Mouse (Mus musculus): ENCODE data around the gene Zyx. TPM values are rescaled to one million over a fixed set of nuclear protein-coding genes. Genes with fewer than 3 reads are reported as not detected.
A peak's percentile ranks its signal among the peaks of the same experiment; 100 is the strongest.

Gene Zyx
- polyA plus RNA-seq, 1 experiment from 2014 or later: 60.5 TPM

- TF ChIP-seq EP300 (optimal IDR thresholded peaks at IDR 0.05) (no peak), CTCF (IDR thresholded peaks at IDR 0.05; ENCODE audit: low read depth) (no peak)
- no peak for ATAC-seq (ENCODE audit: low FRiP score, low TSS enrichment)
- no peak overlapping the region for H3K27ac ChIP-seq (replicated peaks)
- H3K9ac ChIP-seq (ENCODE audit: low read length): no peak overlapping the region
- no peak overlapping the region for H3K4me2 ChIP-seq (replicated peaks; ENCODE audit: low read depth)
- H3K36me3 ChIP-seq (ENCODE audit: control insufficient read depth, insufficient read depth, low read length): no peaks in the 10 kb centered on the region
- no peaks in the 10 kb centered on the region for H3K27me3 ChIP-seq (ENCODE audit: control insufficient read depth, insufficient read depth, low read length)
- H3K4me1 ChIP-seq (replicated peaks; ENCODE audit: control insufficient read depth, insufficient read depth): no peaks in the 10 kb centered on the region; the same call in 1 of the 2 replicates
- no peak for DNase-seq (ENCODE audit: low spot score)
- no peaks in the 10 kb centered on the region for H3K9me3 ChIP-seq (ENCODE audit: control insufficient read depth, low read length)
- 86% methylated on average over 5 of the region's 5 CpGs for WGBS
- no peak overlapping the region for H3K4me3 ChIP-seq (ENCODE audit: low read depth, low read length)
Observed at GRCm38 (mm10) chr6:42383360-42383759, 33.9 kb downstream of the Zyx start.

DNA sequence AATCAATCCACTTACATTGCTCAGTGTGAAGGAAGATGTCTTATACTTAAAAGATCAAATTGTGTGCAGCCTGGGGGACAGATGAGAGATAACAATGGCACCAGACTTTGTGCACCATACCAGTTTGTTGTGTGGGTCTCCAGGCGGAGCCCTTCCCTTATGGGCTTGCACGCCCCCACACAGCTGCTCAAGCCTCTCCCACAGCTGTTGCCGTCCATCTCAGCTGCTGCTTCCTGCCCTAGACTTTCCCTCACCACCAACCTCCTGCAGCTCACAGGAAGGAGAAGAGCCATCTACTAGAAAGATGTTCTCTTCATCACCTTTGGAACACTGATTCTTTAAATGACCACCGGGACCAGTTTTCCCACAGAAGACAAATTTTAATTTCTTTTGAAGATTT lies 36.2 kb downstream of the Zyx start:
- Histone ChIP-seq H3K27ac (replicated peaks) (no peak overlapping the region), H3K4me2 (replicated peaks; ENCODE audit: low read depth) (no peak overlapping the region), H3K4me3 (ENCODE audit: low read depth, low read length) (no peak overlapping the region), H3K9me3 (ENCODE audit: control insufficient read depth, low read length) (no peaks in the 10 kb centered on the region), H3K36me3 (ENCODE audit: control insufficient read depth, insufficient read depth, low read length) (no peaks in the 10 kb centered on the region), H3K27me3 (ENCODE audit: control insufficient read depth, insufficient read depth, low read length) (no peaks in the 10 kb centered on the region), H3K9ac (ENCODE audit: low read length) (no peak overlapping the region), H3K4me1 (replicated peaks; ENCODE audit: control insufficient read depth, insufficient read depth) (no peaks in the 10 kb centered on the region; the same call in 1 of the 2 replicates)
- DNase-seq (ENCODE audit: low spot score) (no peak), ATAC-seq (ENCODE audit: low FRiP score, low TSS enrichment) (no peak)
- TF ChIP-seq CTCF (IDR thresholded peaks at IDR 0.05; ENCODE audit: low read depth) (no peak), EP300 (optimal IDR thresholded peaks at IDR 0.05) (no peak)
- whole genome bisulfite sequencing: 69% methylated on average over 4 of the region's 4 CpGs

DNA sequence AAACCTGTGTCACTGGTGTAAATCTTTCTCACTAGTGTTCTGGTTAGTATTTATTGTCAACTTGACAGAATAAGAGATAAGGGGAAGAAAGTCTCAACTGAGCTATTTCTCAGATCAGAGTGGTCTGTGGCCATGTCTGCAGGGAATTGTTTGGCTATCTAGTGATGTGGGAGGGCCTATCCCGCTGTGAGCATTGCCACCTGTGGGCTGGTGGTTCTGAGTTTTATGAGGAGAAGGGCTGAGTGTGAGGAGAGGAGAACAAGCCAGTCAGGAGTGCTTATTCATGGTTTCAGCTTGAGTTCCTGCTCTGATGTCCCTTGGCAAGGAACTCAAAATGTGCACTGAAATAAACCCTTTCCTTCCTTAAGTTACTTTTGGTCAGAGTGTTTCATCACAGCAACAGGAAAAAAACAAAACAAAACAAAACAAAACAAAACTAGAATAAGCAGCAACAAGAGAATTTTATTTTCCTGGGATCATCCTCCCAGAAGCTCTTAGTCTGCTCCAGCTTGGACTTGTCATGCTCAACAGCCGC lies 42.4 kb downstream of the Zyx start:
- no peaks in the 10 kb centered on the region for H3K27me3 ChIP-seq (ENCODE audit: control insufficient read depth, insufficient read depth, low read length)
- no peak overlapping the region for H3K27ac ChIP-seq (replicated peaks)
- H3K9ac ChIP-seq (ENCODE audit: low read length): no peak overlapping the region
- H3K4me1 ChIP-seq (replicated peaks; ENCODE audit: control insufficient read depth, insufficient read depth): peaks cover 1% of the 10 kb centered on the region; the same call in 1 of the 2 replicates
- H3K4me3 ChIP-seq (ENCODE audit: low read depth, low read length): no peak overlapping the region
- no peak for TF ChIP-seq EP300 (optimal IDR thresholded peaks at IDR 0.05)
- no peak for TF ChIP-seq CTCF (IDR thresholded peaks at IDR 0.05; ENCODE audit: low read depth)
- H3K4me2 ChIP-seq (replicated peaks; ENCODE audit: low read depth): no peak overlapping the region
- DNase-seq (ENCODE audit: low spot score): no peak
- no peaks in the 10 kb centered on the region for H3K36me3 ChIP-seq (ENCODE audit: control insufficient read depth, insufficient read depth, low read length)
- ATAC-seq (ENCODE audit: low FRiP score, low TSS enrichment): no peak
- H3K9me3 ChIP-seq (ENCODE audit: control insufficient read depth, low read length): no peaks in the 10 kb centered on the region
- 21% methylated on average over 2 of the region's 2 CpGs for WGBS

GRCm38 (mm10) chr6:42395960-42396809 lies 46.8 kb downstream of the Zyx start:
- DNase-seq (ENCODE audit: low spot score): peak; percentile 68
- Histone ChIP-seq H3K4me2 (replicated peaks; ENCODE audit: low read depth) (no peak overlapping the region), H3K27ac (replicated peaks) (peak overlapping the region; percentile 78), H3K27me3 (ENCODE audit: control insufficient read depth, insufficient read depth, low read length) (no peaks in the 10 kb centered on the region), H3K4me1 (replicated peaks; ENCODE audit: control insufficient read depth, insufficient read depth) (peaks cover 6% of the 10 kb centered on the region; the same call in 1 of the 2 replicates), H3K36me3 (ENCODE audit: control insufficient read depth, insufficient read depth, low read length) (no peaks in the 10 kb centered on the region), H3K4me3 (ENCODE audit: low read depth, low read length) (no peak overlapping the region), H3K9ac (ENCODE audit: low read length) (no peak overlapping the region), H3K9me3 (ENCODE audit: control insufficient read depth, low read length) (no peaks in the 10 kb centered on the region)
- WGBS: 23% methylated on average over 9 of the region's 9 CpGs
- TF ChIP-seq EP300 (optimal IDR thresholded peaks at IDR 0.05) (peak; percentile 71), CTCF (IDR thresholded peaks at IDR 0.05; ENCODE audit: low read depth) (0 out of 2 replicates have a peak, but pooled peaks have one; percentile 9)
- ATAC-seq (ENCODE audit: low FRiP score, low TSS enrichment): peak; percentile 93

DNA sequence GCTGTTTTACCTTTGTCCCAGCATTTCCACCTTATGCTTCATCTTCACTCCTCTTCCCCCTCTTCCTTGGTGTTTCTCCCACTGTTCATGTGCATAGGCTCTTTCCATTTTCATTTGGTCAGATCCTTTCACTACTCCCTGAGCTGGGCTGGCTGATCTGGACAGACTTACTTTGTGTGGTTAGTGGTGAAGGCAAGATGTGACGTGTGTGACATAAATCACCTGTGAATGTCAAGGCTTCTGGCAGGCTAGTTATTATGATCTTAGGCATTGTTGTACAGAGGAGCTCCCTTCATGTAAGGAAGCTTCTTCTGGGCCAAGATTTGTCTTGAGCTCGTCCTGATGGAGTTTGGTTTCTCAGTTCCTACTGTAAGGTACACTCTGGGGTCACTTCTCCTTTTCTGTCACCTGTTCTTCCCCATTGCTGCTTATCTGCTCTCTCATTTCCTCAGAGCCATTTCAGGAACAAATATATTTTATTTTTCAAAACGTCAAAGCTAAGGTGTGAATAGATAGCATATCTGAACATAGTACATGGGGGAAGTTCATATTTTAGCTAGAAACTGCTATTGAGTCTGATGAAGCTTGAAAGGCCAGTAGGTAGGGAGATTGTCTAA lies 47.7 kb downstream of the Zyx start:
- WGBS: 41% methylated on average over 3 of the region's 3 CpGs
- no peak for ATAC-seq (ENCODE audit: low FRiP score, low TSS enrichment)
- no peaks in the 10 kb centered on the region for H3K9me3 ChIP-seq (ENCODE audit: control insufficient read depth, low read length)
- peaks cover 6% of the 10 kb centered on the region; the same call in 1 of the 2 replicates for H3K4me1 ChIP-seq (replicated peaks; ENCODE audit: control insufficient read depth, insufficient read depth)
- H3K27me3 ChIP-seq (ENCODE audit: control insufficient read depth, insufficient read depth, low read length): no peaks in the 10 kb centered on the region
- DNase-seq (ENCODE audit: low spot score): no peak
- no peak overlapping the region for H3K4me3 ChIP-seq (ENCODE audit: low read depth, low read length)
- 0 out of 2 replicates have a peak overlapping the region, but pooled peaks have one; percentile 13 for H3K9ac ChIP-seq (ENCODE audit: low read length)
- H3K4me2 ChIP-seq (replicated peaks; ENCODE audit: low read depth): no peak overlapping the region
- H3K36me3 ChIP-seq (ENCODE audit: control insufficient read depth, insufficient read depth, low read length): no peaks in the 10 kb centered on the region
- H3K27ac ChIP-seq (replicated peaks): peak overlapping the region; percentile 67
- TF ChIP-seq CTCF (IDR thresholded peaks at IDR 0.05; ENCODE audit: low read depth) (no peak), EP300 (optimal IDR thresholded peaks at IDR 0.05) (no peak)
